Mouse (Mus musculus): Measurements from ENCODE around the gene Gltpd2.
A peak's percentile ranks its signal among the peaks of the same experiment; 100 is the strongest.
"Not testable (repeated sequence)": the region's sequence is repeated elsewhere in the genome, so short reads cannot be mapped to it uniquely, and the experiment has no call there.

The Gltpd2 gene

DNA sequence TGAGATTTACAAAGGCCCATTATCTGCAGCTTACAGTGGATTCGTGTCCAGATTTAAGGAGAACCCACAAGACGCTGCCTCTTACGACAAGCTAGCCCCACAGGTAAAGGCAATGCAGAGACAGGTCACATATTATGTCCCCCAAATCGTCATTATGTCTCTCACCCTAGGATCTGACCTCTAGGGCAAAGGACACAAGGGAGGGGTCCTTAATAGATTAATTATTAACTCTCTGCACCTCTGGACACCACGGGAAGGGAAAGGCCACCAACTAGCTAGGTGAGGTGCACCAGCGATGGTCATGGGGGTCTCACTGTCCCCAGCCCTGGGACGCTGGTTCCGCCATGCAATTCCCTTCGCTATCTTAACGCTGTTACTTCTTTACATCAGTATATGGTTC lies at the start of gene Gltpd2:
TSS of gene Gltpd2 (plus strand) at position 274 of the 400 bp plus-strand sequence.
- no peak for DNase-seq (ENCODE audit: low spot score)

DNA sequence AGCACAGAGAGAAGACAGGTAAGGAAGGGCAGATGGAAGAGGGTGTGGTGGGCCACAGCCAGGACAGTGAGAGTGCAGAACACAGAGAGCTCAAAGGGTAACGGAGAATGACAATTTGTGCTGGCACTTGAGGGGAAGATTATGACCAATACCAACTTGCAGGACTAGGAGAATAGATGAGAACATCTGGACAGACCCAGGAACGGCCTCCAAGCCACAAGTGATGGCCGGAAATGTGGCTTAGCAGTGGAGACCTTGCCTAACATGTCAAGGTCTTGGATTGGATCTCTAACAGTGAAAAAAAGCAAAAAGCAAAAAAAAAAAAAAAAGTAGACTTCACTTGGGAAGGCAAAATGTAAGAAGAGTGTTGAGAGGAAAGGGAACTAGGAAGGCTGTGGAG lies 49.2 kb upstream of the Gltpd2 start:
- no peak for DNase-seq (ENCODE audit: low spot score)

DNA sequence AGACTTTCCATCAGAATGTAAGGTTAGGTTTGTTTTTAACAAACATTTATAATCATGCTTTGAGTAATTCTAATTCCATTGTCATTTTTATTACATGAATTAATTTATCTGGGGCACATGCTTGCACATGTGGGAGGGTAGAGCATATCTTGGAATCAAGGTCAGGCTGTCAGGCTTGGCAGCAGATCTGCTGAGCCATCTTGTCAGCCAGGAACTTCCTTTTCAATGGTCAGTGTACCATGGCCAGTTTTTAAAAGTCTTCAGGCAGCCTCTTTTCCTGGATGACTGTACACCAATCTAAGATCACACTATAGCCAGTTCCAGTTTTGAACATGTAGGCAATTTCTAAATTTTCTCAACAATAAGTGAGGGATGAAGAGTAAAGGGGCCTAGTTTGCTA lies 46.3 kb upstream of the Gltpd2 start:
- no peak for DNase-seq (ENCODE audit: low spot score)

DNA sequence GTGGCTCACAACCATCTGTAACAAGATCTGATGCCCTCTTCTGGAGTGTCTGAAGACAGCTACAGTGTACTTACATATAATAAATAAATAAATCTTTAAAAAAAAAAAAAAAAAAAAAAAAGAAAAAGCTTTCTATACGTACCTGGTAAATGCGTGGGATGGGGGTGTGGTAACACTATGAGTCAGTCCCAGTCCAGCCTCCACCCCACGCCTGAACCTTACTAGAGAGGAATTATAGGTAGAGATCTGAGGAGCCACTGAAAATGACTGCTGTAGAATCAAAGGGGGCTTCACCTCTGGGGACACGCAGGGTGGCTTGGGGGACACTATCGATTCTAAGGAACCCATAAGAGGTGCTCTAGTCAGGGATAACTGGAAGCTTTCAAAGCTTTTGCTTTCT lies 45.7 kb upstream of the Gltpd2 start:
- DNase-seq (ENCODE audit: low spot score): not testable (repeated sequence)

DNA sequence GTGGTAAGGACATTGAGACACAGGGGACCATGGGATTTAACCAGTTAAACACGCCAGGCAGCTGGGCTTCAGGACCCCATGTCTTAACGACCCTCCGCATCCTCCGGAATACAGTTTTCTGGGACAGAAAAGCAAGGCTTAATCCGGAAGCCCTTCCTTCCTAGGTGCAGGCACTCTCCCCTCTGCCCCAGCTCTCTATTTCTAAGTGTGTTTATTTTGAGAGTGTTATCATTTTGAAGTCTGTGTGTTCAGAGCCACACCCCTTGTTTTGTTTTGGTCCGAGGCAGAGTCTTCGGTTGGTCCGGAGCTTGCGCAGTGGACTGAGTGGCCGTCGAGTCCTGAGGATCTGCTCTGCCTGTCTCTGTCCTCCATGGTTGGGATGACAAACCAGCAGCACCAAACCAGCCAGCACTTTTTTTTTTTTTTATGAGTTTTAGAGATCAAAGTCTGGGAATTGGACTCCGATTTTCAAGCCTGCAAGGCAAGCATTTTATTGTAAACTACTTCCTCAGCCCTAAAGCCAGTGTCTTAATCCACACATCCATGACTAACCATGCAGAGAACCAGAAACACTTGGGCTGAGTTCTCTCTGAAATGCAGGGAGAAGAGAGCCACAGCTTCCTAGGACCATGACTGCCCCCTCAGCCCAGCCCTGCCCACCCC lies 44.0 kb upstream of the Gltpd2 start:
- DNase-seq (ENCODE audit: low spot score): no peak

GRCm38 (mm10) chr11:70485498-70485897 lies 33.5 kb upstream of the Gltpd2 start:
- DNase-seq (ENCODE audit: low spot score): no peak

GRCm38 (mm10) chr11:70487816-70488215 lies 31.2 kb upstream of the Gltpd2 start:
- no peak for DNase-seq (ENCODE audit: low spot score)

DNA sequence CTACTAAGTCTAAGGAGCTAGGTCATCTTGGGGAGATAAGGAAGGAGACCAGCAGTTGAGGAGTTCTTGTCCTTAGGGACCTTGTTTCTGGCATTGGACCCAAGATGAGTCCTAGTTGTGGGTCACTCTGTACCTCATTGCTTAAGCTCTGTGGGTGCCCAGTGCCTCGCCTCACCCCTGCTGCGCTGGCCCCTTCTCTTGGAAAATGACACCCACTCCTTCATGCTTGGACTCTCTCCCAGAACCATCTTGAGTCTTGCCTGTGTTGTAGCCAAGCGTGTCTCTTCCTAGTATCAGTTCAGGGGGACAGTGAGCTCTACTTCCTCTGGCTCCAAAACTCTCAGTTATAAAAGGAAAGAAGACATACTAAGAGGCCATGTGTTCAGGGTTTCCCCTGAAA lies 29.9 kb upstream of the Gltpd2 start:
- no peak for DNase-seq (ENCODE audit: low spot score)

DNA sequence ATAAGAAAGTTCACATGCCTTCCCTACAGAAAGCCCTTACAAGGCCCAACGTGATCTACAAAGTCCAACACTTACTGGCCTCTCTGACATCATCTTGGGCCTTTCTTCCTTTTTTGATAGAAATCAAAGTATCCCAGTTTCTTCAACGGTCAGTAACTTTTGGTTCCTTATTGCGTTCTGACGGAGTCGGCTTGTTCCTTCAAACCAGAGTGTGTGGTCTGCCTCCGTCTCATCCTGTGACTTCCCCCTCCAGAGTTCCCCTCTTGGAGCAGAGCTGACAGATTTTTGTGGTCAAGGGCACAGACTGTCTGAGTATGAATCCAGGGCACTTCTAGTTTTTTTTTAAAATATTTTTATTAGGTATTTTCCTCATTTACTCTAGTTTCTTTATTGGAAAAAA lies 29.3 kb upstream of the Gltpd2 start:
- DNase-seq (ENCODE audit: low spot score): no peak

- no peak for DNase-seq (ENCODE audit: low spot score)
Measured at GRCm38 (mm10) chr11:70499566-70500475, 19.2 kb upstream of the Gltpd2 start.

DNA sequence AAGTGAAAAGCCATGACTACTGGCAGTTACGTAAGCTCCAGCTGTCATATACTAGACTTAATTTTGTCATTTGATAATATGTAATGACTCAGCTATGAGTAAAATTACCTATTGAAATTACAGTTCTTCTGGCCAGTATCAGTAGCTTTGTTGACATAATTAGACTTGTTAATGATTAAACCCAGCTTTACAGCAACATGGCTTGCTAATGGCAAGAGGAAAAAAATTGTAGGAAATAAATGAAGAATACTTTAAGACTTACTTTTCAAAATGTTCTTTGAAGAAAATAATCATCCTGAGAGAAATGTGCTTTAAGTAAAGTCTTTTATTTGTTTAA lies 18.6 kb upstream of the Gltpd2 start:
- no peak for DNase-seq (ENCODE audit: low spot score)

DNA sequence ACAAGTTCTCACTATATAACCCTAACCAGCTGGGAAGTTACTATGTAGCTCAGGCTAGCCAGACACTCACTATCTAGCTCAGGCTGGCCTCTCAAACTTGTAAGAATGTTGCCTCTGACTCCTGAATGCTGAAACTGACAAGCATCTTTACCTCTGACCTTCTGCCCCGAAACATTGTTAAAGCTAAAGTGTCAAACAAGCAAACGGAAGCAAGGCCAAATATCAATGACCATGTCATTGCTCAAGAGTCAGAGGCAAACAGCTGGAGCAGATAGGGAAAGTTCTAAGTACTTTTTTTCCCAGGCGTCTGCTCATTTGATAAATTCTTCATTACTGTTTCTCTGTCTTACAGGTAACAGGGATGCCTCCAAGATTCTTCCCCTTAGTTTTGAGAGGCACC lies 17.0 kb upstream of the Gltpd2 start:
- no peak for DNase-seq (ENCODE audit: low spot score)

DNA sequence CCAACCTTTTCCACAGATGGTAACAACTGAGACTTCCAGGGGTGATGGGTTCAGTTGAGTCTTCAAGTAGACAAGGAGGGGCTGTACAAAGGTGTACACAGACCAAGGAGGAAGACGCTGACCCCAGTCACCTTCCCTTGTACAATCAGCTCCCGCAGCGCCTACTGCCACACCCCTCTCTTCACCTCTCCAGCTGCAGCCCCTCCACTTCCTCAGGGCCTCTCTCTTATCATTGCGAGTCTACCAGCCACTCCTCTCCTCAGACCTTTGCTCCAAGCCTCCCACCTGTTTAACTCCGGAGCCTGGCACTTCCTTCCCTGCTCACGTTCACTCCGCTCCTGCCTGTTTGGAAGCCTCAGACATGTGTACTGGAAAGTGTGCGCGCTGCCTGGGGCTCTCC lies 14.0 kb upstream of the Gltpd2 start, which contains the start of gene Tm4sf5:
TSS of gene Tm4sf5 (plus strand) at position 275 of the 400 bp plus-strand sequence.
- no peak for DNase-seq (ENCODE audit: low spot score)

DNA sequence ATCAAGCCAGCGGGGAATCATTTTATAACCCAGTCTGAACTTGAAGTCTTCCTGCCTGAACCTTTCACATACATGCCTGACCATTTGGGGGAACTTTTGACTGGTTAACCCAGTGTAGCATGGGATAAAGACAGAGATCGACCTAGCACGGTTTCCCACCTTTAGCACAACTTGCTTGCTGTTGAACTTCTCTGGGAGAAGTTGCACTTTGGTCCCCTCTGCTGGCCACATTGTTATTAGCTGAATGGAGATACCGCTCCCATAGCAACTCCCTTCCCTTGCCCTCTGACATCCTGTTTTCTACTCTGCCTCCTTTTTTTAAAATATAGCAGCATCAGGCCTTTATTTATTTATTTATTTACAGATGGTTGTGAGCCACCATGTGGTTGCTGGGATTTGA lies 12.6 kb upstream of the Gltpd2 start:
- peak; percentile 73 for DNase-seq (ENCODE audit: low spot score)

DNA sequence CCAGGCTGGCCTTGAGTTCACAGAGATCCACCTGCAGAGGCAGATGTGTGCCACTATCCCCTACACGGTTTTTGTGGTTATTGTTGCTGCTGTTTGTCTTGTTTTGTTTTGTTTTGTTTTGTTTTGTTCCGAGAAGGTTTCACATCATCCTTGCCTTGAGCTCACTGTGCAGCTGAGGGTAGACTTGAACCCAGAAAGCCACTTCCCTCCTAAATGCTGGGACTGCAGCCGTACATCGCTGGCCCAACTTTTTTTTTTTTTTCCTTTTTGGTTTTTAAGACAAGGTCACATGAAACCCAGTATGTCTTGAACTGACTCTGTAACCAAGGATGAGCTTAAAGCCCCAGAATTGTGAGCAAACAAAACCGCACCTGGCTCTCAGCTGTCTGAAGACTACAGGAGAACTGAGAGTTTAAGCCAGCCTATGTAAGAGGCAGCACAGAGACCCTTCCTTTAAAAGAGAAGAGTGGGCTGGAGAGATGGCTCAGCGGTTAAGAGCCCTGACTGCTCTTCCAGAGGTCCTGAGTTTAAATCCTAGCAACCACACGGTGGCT lies 12.0 kb upstream of the Gltpd2 start:
- DNase-seq (ENCODE audit: low spot score): no peak

GRCm38 (mm10) chr11:70509753-70510564 lies 9.0 kb upstream of the Gltpd2 start:
- DNase-seq (ENCODE audit: low spot score): peak; percentile 73

GRCm38 (mm10) chr11:70511242-70511641 lies 7.8 kb upstream of the Gltpd2 start:
- no peak for DNase-seq (ENCODE audit: low spot score)

- DNase-seq (ENCODE audit: low spot score): no peak
Measured at GRCm38 (mm10) chr11:70511825-70512224, 7.2 kb upstream of the Gltpd2 start.

- no peak for DNase-seq (ENCODE audit: low spot score)
Measured at GRCm38 (mm10) chr11:70512709-70513342, 6.2 kb upstream of the Gltpd2 start.

- DNase-seq (ENCODE audit: low spot score): no peak
Measured at GRCm38 (mm10) chr11:70513520-70513919, 5.5 kb upstream of the Gltpd2 start.

GRCm38 (mm10) chr11:70514288-70514687 lies 4.7 kb upstream of the Gltpd2 start, which contains the start of gene Vmo1:
Gene Vmo1 (minus strand): TSS chr11:70514616.
- DNase-seq (ENCODE audit: low spot score): no peak

GRCm38 (mm10) chr11:70516352-70516751 lies 2.6 kb upstream of the Gltpd2 start:
- DNase-seq (ENCODE audit: low spot score): peak; percentile 72
